Mouse (Mus musculus) MEL (cell line): ENCODE results near the gene Sez6l.

Source experiments
- BHLHE40 ChIP-seq: IDR thresholded peaks from 2 replicates; pipeline ENCODE4 v1.6.1; 2012; ENCODE audit warnings: low read depth, mild to moderate bottlenecking, inconsistent platforms, low read length, improper control_type of control experiment, borderline replicate concordance
- CHD1 ChIP-seq: IDR thresholded peaks from 2 replicates; pipeline ENCODE4 v1.6.1; 2012; ENCODE audit warnings: low read depth, mild to moderate bottlenecking, inconsistent platforms, low read length, improper control_type of control experiment
- CTCF ChIP-seq, 3 experiments: IDR thresholded peaks in 2 of 3; conservative IDR thresholded peaks in 1 of 3; 2 replicates each; pipeline ENCODE4 v1.5.1; 2011 to 2012; ENCODE audit warnings: low read length in 3 of 3, low read depth in 2 of 3, mild to moderate bottlenecking in 2 of 3, improper control_type of control experiment in 1 of 3, inconsistent platforms in 1 of 3, mixed read lengths in 1 of 3, moderate library complexity in 1 of 3; ENCODE audit not compliant: control insufficient read depth in 1 of 3, insufficient read depth in 1 of 3, poor library complexity in 1 of 3, severe bottlenecking in 1 of 3
- ELF1 ChIP-seq: IDR thresholded peaks from 2 replicates; pipeline ENCODE4 v1.6.1; 2014; ENCODE audit warnings: low read depth, mild to moderate bottlenecking, inconsistent platforms, low read length, improper control_type of control experiment, moderate library complexity
- EP300 ChIP-seq, 2 experiments: IDR thresholded peaks; 2 replicates each; pipeline ENCODE4 v1.6.1; 2011; ENCODE audit warnings: improper control_type of control experiment in 2 of 2, low read length in 2 of 2, low read depth in 1 of 2, mild to moderate bottlenecking in 1 of 2
- MAFK ChIP-seq: IDR thresholded peaks from 2 replicates; pipeline ENCODE4 v1.6.1; 2011; ENCODE audit warnings: low read depth, mild to moderate bottlenecking, low read length, improper control_type of control experiment, borderline replicate concordance
- MAX ChIP-seq: IDR thresholded peaks from 2 replicates; pipeline ENCODE4 v1.6.1; 2011; ENCODE audit warnings: low read length, improper control_type of control experiment
- POLR2A ChIP-seq, 2 experiments: IDR thresholded peaks; 2 replicates each; pipeline ENCODE4 v1.6.1; 2011 to 2012; ENCODE audit warnings: low read length in 2 of 2, mild to moderate bottlenecking in 2 of 2, control low read depth in 1 of 2, improper control_type of control experiment in 1 of 2, low read depth in 1 of 2, moderate library complexity in 1 of 2; ENCODE audit not compliant: control insufficient read depth in 1 of 2, insufficient read depth in 1 of 2, poor library complexity in 1 of 2
- RCOR1 ChIP-seq: IDR thresholded peaks from 2 replicates; pipeline ENCODE4 v1.6.1; 2012; ENCODE audit warnings: low read depth, mild to moderate bottlenecking, inconsistent platforms, low read length, improper control_type of control experiment
- USF1 ChIP-seq: IDR thresholded peaks from 2 replicates; pipeline ENCODE4 v1.6.1; 2014; ENCODE audit warnings: low read depth, mild to moderate bottlenecking, inconsistent platforms, low read length, improper control_type of control experiment, moderate library complexity
- ZKSCAN1 ChIP-seq: IDR thresholded peaks from 2 replicates; pipeline ENCODE4 v1.6.1; 2012; ENCODE audit warnings: low read depth, mild to moderate bottlenecking, inconsistent platforms, low read length, improper control_type of control experiment, moderate library complexity

DNA sequence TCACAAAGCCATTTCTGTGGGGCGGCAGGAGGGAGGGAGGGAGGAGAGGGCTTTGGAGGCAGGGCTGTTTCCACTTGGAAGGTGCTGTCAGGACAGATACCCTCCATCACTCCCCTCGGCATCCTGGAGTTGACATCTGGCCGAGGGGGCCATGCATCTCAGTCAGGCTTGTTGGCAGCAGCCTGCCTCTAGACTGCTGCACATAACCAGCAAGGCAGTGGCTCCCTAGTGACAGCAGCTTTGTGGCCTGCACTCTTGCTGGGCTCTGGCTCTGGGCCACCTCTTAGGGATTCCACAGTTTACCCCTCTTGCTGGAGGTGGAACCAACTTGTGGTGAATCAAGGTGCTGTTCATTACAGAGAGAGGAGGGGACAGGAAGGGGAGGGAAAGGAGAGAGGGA, 26.6 kb upstream of the Sez6l start:
- no peak for TF ChIP-seq POLR2A (IDR thresholded peaks at IDR 0.05; ENCODE audit: control insufficient read depth in 1 of 2, insufficient read depth in 1 of 2, low read depth in 1 of 2, low read length in 2 of 2, poor library complexity in 1 of 2)
- no peak for TF ChIP-seq BHLHE40
- no peak for TF ChIP-seq USF1
- TF ChIP-seq ZKSCAN1: no peak
- no peak for TF ChIP-seq CTCF (IDR thresholded peaks at IDR 0.05 in 2 of 3, conservative IDR thresholded peaks at IDR 0.05 in 1 of 3; ENCODE audit: control insufficient read depth in 1 of 3, insufficient read depth in 1 of 3, low read depth in 2 of 3, low read length in 3 of 3, poor library complexity in 1 of 3, severe bottlenecking in 1 of 3)
- TF ChIP-seq MAX: no peak
- TF ChIP-seq RCOR1: no peak
- TF ChIP-seq MAFK: no peak
- TF ChIP-seq ELF1: no peak
- no peak for TF ChIP-seq EP300 (IDR thresholded peaks at IDR 0.05; ENCODE audit: low read depth in 1 of 2, low read length in 2 of 2)
- TF ChIP-seq CHD1: no peak
